Mouse (Mus musculus) heart, embryonic 15.5 days (tissue): ENCODE measurements at regions not wholly inside any gene's neighbourhood (a gene's known extent, or its start where the extent isn't known, plus 50 kb on each side); places are given as distances from the start of the nearest gene placed in this dataset.
A peak's percentile ranks its signal among the peaks of the same experiment; 100 is the strongest.

Source experiments
- ATAC-seq: fragments of 200-750 bp; cut with Nextera tagmentation; replicated peaks from 2 replicates; pipeline ENCODE4 v1.8.0; 2017; ENCODE audit warnings: low read depth, moderate TSS enrichment; ENCODE audit not compliant: insufficient number of reproducible peaks, insufficient read depth, low FRiP score
- H3K27ac ChIP-seq: fragments of 300-500 bp; sonication (generic); 2 replicates; pipeline ENCODE4 v1.5.1; 2015; ENCODE audit warnings: mild to moderate bottlenecking, inconsistent platforms
- H3K27me3 ChIP-seq: fragments of 300-500 bp; sonication (generic); 2 replicates; pipeline ENCODE4 v1.6.1; 2015; ENCODE audit warnings: inconsistent platforms
- H3K36me3 ChIP-seq: fragments of 300-500 bp; sonication (generic); 2 replicates; pipeline ENCODE4 v1.6.1; 2015; ENCODE audit warnings: mild to moderate bottlenecking, inconsistent platforms
- H3K4me1 ChIP-seq: fragments of 300-500 bp; sonication (generic); replicated peaks from 2 replicates; pipeline ENCODE4 v1.6.1; 2015; ENCODE audit warnings: inconsistent platforms
- H3K4me2 ChIP-seq: fragments of 300-500 bp; sonication (generic); 2 replicates; pipeline ENCODE4 v1.6.1; 2015; ENCODE audit warnings: inconsistent platforms, mild to moderate bottlenecking, moderate library complexity
- H3K4me3 ChIP-seq: fragments of 300-500 bp; sonication (generic); 2 replicates; pipeline ENCODE4 v1.5.1; 2015; ENCODE audit warnings: mild to moderate bottlenecking, inconsistent platforms
- H3K9ac ChIP-seq: fragments of 300-500 bp; sonication (generic); 2 replicates; pipeline ENCODE4 v1.6.1; 2015; ENCODE audit warnings: mild to moderate bottlenecking, inconsistent platforms
- H3K9me3 ChIP-seq: fragments of 300-500 bp; sonication (generic); replicated peaks from 2 replicates; pipeline ENCODE4 v1.6.1; 2016; ENCODE audit warnings: inconsistent platforms
- WGBS: fragments of 180-500 bp; shearing (Covaris S2); methylation state at CpG from one replicate; pipeline ENCODE4 v1.1.7; 2015; ENCODE audit warnings: mixed read lengths; 5-methylcytosine and 5-hydroxymethylcytosine counted together

GRCm38 (mm10) chr2:45249658-45250057, 132.5 kb upstream of the Zeb2 start:
- Histone ChIP-seq H3K4me1 (peaks cover 9% of the 10 kb centered on the region), H3K27ac (no peak overlapping the region), H3K4me2 (no peak overlapping the region), H3K36me3 (no peaks in the 10 kb centered on the region), H3K27me3 (no peaks in the 10 kb centered on the region), H3K9ac (no peak overlapping the region), H3K9me3 (no peaks in the 10 kb centered on the region), H3K4me3 (no peak overlapping the region)
- no peak for ATAC-seq
- 57% methylated on average over 1 of the region's 1 CpGs for WGBS

- H3K9me3 ChIP-seq, result no peaks in the 10 kb centered on the region
- no peaks in the 10 kb centered on the region for H3K36me3 ChIP-seq
- H3K4me2 ChIP-seq, result no peak overlapping the region
- no peak overlapping the region for H3K4me3 ChIP-seq
- H3K9ac ChIP-seq, result no peak overlapping the region
- peak overlapping the region; percentile 5; the same call in 1 of the 2 replicates for H3K27ac ChIP-seq
- 62% methylated on average over 10 of the region's 10 CpGs for WGBS
- ATAC-seq, result no peak
- peaks cover 9% of the 10 kb centered on the region for H3K4me1 ChIP-seq
- no peaks in the 10 kb centered on the region for H3K27me3 ChIP-seq
These were observed 129.1 kb upstream of the Zeb2 start for GRCm38 (mm10) chr2:45246061-45246945.

DNA sequence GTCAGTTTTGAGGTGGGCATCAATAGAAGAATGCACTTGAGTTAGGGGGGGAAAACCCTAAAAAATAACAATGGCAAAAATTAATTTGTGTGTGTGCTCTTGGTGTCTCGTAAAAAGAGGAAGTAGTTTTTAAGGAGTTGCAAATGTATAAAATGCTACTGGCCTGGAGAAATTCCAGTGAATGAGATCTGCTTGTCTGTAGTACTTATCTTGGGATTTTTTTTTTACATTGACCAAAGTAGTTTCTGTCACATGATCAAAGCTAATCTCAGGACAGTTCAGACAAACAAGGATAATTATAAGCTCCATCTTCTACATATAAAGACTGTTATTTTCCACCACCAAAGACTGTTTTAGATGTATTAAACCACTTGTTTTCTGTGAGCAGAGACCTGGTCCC, 128.3 kb upstream of the Zeb2 start:
- Histone ChIP-seq H3K27ac (no peak overlapping the region), H3K9me3 (no peaks in the 10 kb centered on the region), H3K4me1 (peaks cover 9% of the 10 kb centered on the region), H3K9ac (no peak overlapping the region), H3K27me3 (no peaks in the 10 kb centered on the region), H3K4me2 (no peak overlapping the region), H3K36me3 (no peaks in the 10 kb centered on the region), H3K4me3 (no peak overlapping the region)
- ATAC-seq, result no peak
- WGBS, result 59% methylated on average over 1 of the region's 1 CpGs

DNA sequence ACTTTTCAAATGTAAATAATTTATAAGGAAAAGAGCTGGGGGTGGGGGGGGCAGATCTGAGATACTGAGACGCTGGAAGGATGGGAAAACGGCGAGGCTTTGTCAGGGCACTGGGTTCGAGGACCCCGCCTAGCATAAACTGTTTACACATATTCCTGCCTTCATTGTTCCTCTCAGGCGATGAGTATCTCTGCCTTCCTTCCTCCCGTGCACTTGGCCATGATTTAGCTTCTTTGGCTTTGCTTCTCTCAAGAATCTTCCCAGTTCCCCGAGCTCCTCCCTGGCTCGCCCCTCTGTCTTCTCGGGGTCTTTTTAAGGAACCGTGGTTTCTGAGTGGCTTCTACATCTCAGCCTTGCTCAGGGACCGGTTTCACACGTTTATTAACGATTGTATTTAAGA, 127.3 kb upstream of the Zeb2 start:
- Histone ChIP-seq H3K4me3 (no peak overlapping the region), H3K4me1 (peaks cover 15% of the 10 kb centered on the region), H3K27me3 (no peaks in the 10 kb centered on the region), H3K9ac (no peak overlapping the region), H3K27ac (no peak overlapping the region), H3K36me3 (no peaks in the 10 kb centered on the region), H3K9me3 (no peaks in the 10 kb centered on the region), H3K4me2 (no peak overlapping the region)
- ATAC-seq, result no peak
- 77% methylated on average over 14 of the region's 14 CpGs for WGBS

DNA sequence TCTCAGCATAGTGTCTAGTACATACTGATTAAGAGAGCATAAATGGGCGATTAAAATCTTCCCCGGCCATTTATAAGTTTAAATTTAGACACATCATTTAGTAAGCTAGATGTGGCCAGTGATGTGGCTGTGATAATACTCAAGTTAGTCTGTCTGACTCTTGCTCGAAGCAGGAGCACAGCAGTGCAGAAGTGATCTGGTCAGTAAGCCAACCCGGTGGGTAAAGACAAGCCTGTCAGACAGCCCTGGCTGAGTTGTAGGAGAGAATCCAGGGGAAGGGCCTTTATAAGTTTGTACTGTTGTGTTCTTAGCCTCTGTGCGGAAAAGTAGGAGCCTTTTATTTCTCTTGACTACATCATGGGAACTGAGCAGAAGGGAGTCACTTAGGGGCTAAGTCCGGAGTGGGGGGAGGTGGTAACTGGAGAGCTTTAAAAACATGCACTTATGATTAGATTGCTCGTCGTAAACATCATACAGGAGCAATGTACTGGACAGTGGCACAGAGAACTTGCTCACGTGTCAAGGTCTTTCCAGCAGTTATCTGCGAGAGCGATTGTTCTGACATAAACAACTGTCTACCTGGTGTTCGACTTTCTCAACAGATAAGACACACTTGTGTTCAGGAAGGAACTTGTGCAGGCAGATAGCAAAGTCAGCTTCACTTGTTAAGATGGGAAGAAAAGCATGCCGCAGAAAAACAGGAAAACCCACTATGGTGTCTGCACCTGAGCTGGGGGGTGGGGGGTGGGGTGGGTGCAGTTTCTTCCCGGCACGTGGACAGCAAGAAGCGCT, 122.5 kb upstream of the Zeb2 start:
- ATAC-seq, result 0 out of 2 replicates have a peak, but pooled peaks have one; percentile 39
- peaks cover 14% of the 10 kb centered on the region for H3K4me1 ChIP-seq
- no peaks in the 10 kb centered on the region for H3K27me3 ChIP-seq
- no peaks in the 10 kb centered on the region for H3K36me3 ChIP-seq
- no peak overlapping the region for H3K9ac ChIP-seq
- WGBS, result 23% methylated on average over 16 of the region's 16 CpGs
- no peaks in the 10 kb centered on the region for H3K9me3 ChIP-seq
- no peak overlapping the region for H3K4me3 ChIP-seq
- peak overlapping the region; percentile 37 for H3K4me2 ChIP-seq
- peak overlapping the region; percentile 70 for H3K27ac ChIP-seq

DNA sequence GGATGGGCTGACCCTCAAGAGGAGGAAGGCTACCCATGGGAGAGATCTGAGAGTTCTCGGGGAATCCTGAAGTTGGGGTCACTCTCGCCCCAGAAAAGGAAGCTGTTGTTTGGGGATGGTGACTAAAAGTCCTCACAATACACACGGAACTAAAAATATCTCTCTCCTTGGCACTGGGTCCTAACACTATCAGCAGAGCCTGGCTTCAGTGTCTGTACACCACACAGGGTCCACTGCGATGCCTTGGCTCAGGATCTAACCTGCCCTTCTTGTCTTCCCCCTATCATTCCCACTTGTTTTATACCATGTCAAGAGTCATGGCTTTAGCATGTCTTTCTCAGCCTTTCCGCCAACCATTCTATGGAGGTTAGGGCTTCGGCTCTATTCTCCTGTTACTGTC, 121.8 kb upstream of the Zeb2 start:
- H3K4me2 ChIP-seq, result peak overlapping the region; percentile 37
- no peak overlapping the region for H3K4me3 ChIP-seq
- 46% methylated on average over 6 of the region's 6 CpGs for WGBS
- no peak overlapping the region for H3K9ac ChIP-seq
- peak overlapping the region; percentile 70 for H3K27ac ChIP-seq
- no peaks in the 10 kb centered on the region for H3K9me3 ChIP-seq
- no peaks in the 10 kb centered on the region for H3K27me3 ChIP-seq
- no peak for ATAC-seq
- no peaks in the 10 kb centered on the region for H3K36me3 ChIP-seq
- peaks cover 14% of the 10 kb centered on the region for H3K4me1 ChIP-seq

- peaks cover 14% of the 10 kb centered on the region for H3K4me1 ChIP-seq
- no peak overlapping the region for H3K4me2 ChIP-seq
- no peak for ATAC-seq
- no peak overlapping the region for H3K27ac ChIP-seq
- 88% methylated on average over 13 of the region's 13 CpGs for WGBS
- no peak overlapping the region for H3K9ac ChIP-seq
- H3K27me3 ChIP-seq, result no peaks in the 10 kb centered on the region
- no peaks in the 10 kb centered on the region for H3K9me3 ChIP-seq
- H3K4me3 ChIP-seq, result no peak overlapping the region
- H3K36me3 ChIP-seq, result no peaks in the 10 kb centered on the region
These were observed 119.0 kb upstream of the Zeb2 start for GRCm38 (mm10) chr2:45236168-45236700.

DNA sequence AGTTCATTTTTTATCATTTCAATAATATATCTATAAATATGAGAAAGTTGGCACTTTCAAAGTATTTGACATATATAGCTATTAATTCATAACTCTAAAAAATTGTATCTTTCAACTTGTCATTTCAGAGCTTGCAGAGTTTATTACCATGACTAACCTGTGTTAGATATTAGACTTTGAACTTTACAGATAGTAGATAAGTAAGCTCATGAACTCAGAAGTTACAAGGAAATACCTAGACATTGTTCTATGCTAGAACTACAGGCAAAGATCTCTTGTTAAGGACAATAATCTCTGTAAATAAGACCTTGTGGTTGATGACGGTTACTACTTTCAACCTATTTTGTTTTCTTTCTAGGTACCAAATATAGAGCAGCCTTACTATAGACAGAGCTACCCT, 117.0 kb upstream of the Zeb2 start:
- Histone ChIP-seq H3K9me3 (no peaks in the 10 kb centered on the region), H3K4me2 (no peak overlapping the region), H3K4me3 (no peak overlapping the region), H3K27me3 (no peaks in the 10 kb centered on the region), H3K27ac (no peak overlapping the region), H3K9ac (no peak overlapping the region), H3K36me3 (no peaks in the 10 kb centered on the region), H3K4me1 (peaks cover 4% of the 10 kb centered on the region)
- no peak for ATAC-seq
- 77% methylated on average over 1 of the region's 1 CpGs for WGBS

GRCm38 (mm10) chr2:45230351-45231209, 113.4 kb upstream of the Zeb2 start:
- Histone ChIP-seq H3K27ac (no peak overlapping the region), H3K9me3 (no peaks in the 10 kb centered on the region), H3K4me1 (no peaks in the 10 kb centered on the region), H3K4me3 (no peak overlapping the region), H3K36me3 (no peaks in the 10 kb centered on the region), H3K4me2 (no peak overlapping the region), H3K9ac (no peak overlapping the region), H3K27me3 (no peaks in the 10 kb centered on the region)
- no peak for ATAC-seq
- WGBS, result 79% methylated on average over 11 of the region's 11 CpGs

DNA sequence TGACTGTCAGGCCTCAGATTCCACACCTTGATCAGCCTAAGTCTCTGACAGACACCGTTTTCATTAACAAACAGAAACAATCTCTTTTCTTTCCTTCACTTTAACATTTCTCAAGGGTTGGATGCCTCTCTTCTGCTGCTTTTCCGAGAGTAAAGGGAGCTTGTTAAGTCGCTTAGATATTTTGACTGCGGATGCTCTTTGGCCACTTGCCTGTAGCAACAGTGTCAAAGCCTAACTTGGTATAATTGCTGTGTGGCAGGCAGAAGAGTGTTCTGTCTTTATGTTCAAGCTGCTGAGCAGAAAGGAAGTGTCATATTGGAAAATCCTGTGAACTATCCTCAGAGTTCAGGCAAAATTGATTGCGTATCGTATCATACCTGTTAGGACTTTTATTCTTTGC, 112.3 kb upstream of the Zeb2 start:
- no peaks in the 10 kb centered on the region for H3K4me1 ChIP-seq
- no peaks in the 10 kb centered on the region for H3K36me3 ChIP-seq
- 64% methylated on average over 6 of the region's 6 CpGs for WGBS
- no peaks in the 10 kb centered on the region for H3K27me3 ChIP-seq
- H3K4me2 ChIP-seq, result no peak overlapping the region
- H3K27ac ChIP-seq, result no peak overlapping the region
- no peak overlapping the region for H3K9ac ChIP-seq
- no peak overlapping the region for H3K4me3 ChIP-seq
- H3K9me3 ChIP-seq, result no peaks in the 10 kb centered on the region
- ATAC-seq, result no peak
